10 mouse cellular contexts compared by ENCODE assay signal in the genomic region with DNA sequence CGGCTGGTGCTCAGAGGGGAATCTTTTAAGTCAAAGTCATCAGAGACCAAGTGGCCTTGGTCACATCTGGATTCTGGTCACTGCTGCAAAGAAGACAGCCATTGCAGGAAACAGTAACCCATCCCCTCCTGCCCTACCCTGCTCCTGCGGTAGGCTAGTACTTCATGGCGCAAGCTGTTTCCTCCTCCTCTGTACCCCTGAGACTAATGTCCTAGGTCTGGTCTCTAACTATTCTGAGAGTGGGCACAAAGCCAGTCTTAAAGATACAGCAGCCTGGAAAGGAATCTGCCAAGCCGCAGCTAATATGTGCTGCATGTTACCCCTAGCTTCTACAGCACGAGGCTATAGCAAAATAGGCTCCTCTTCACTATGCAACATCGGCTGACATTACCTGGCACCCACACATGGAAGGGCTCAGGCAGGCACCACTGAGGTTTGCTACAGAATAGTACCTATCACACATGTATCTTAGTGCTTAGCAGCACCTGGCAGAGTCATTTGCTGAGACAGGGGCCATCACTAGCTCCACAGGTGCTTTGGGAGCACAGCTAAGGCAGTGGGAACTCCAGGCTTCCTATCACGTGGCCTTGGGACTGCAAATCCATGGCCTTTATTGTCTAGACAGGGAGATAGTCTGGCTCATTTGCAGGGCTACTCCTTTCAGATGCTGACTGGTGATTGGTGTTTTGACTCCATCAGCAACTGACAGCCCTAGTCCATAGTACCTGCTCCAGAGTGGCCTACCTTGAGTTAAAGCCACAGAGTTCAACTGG. TPM values are rescaled to one million over a fixed set of nuclear protein-coding genes. Genes with fewer than 3 reads are reported as not detected.
DNase-seq lines count a peak whose midpoint lies in the region; TF ChIP-seq lines count a peak whose summit lies in the region.
"Had no signal": no experiment of that assay in that cellular context is flagged by ENCODE, and none has a peak within 500 bp of the region (broad histone marks: within the 10 kb centered on the region; RNA-seq: fewer than 3 reads in every experiment).

No protein-coding gene starts in this region.

- no peak overlapping the region for H3K27ac ChIP-seq in heart, embryonic 10.5 days
- peak overlapping the region; percentile 63 for H3K27ac ChIP-seq in small intestine, adult 2 months (ENCODE audit: insufficient read depth, low read depth, low read length)

- no peaks in the 10 kb centered on the region for H3K36me3 ChIP-seq in heart, embryonic 10.5 days
- H3K36me3 ChIP-seq in small intestine, adult 2 months (ENCODE audit: control insufficient read depth, insufficient read depth, low read length) = no peaks in the 10 kb centered on the region
- H3K36me3 ChIP-seq: liver, embryonic 15.5 days had no signal

- 63% methylated on average over 7 of the region's 7 CpGs for WGBS in heart, embryonic 10.5 days
- 67% methylated on average over 7 of the region's 7 CpGs for WGBS in small intestine, adult 2 months

- TF ChIP-seq CTCF in small intestine, adult 2 months (IDR thresholded peaks at IDR 0.05; ENCODE audit: extremely low read depth, insufficient read length, insufficient replicate concordance, low read depth, low read length) = no peak

- TF ChIP-seq POLR2A in small intestine, adult 2 months (IDR thresholded peaks at IDR 0.05; ENCODE audit: low read depth, low read length) = no peak

- no peak overlapping the region for H3K4me3 ChIP-seq in heart, embryonic 10.5 days
- H3K4me3 ChIP-seq in small intestine, adult 2 months (ENCODE audit: low read depth, low read length) = no peak overlapping the region
- H3K4me3 ChIP-seq: liver, embryonic 15.5 days had no signal

- DNase-seq in heart, adult 11 months = peak; percentile 98
- DNase-seq in heart, embryonic 10.5 days (ENCODE audit: low spot score) = no peak
- DNase-seq in spleen, postnatal 36 days (ENCODE audit: low spot score in 2 of 2) = peak; percentile 46 to 49
- DNase-seq in spleen, adult 12 weeks (ENCODE audit: low spot score) = no peak
- DNase-seq in heart, postnatal 14 days = peak; percentile 34 to 57
- DNase-seq in left cerebral cortex, postnatal 4 days = no peak
- DNase-seq in left cerebral cortex, adult 11 months (ENCODE audit: low spot score) = no peak
- DNase-seq: cerebellum, adult 8-10 months had no signal

- intact Hi-C loops in heart, postnatal 14 days (cut with DNase I) = no loop called here
- intact Hi-C loops in left cerebral cortex, postnatal 4 days (cut with DNase I) = no loop called here

- peaks cover 34% of the 10 kb centered on the region for H3K4me1 ChIP-seq in heart, embryonic 10.5 days
- H3K4me1 ChIP-seq in small intestine, adult 2 months (ENCODE audit: control insufficient read depth, insufficient read depth, insufficient read length, low read length) = peaks cover 18% of the 10 kb centered on the region

- no peaks in the 10 kb centered on the region for H3K27me3 ChIP-seq in heart, embryonic 10.5 days (ENCODE audit: insufficient read depth, poor library complexity, severe bottlenecking)
- no peaks in the 10 kb centered on the region for H3K27me3 ChIP-seq in small intestine, adult 2 months (ENCODE audit: control insufficient read depth, insufficient read depth, low read length)
- H3K27me3 ChIP-seq: liver, embryonic 15.5 days had no signal

- H3K9me3 ChIP-seq in heart, embryonic 10.5 days = no peaks in the 10 kb centered on the region
- H3K9me3 ChIP-seq: liver, embryonic 15.5 days had no signal

RNA-seq across cellular contexts. Expression of a gene that starts 13.7 kb away (rescaled TPM):
- polyA plus RNA-seq in heart, embryonic 10.5 days (2016; fragmentation: Nextera tagmentation; extraction: Ambion mirVana) = 10.9 and 11.9 TPM in 2 replicates
- total RNA-seq in heart, postnatal 14 days (2021) = 10 to 100 TPM; 15.9 to 16.9 TPM
- 3.7 and 4.2 TPM in 2 replicates for polyA plus RNA-seq in small intestine, adult 2 months (2012; rRNA removed)
- total RNA-seq in left cerebral cortex, postnatal 4 days (2021) = 10 to 100 TPM; 88.1 to 88.4 TPM

Comparison
In these comparisons a context has a peak if more than half of its experiments do, and no peak if none do; other contexts are left out.
1. DNase-seq: peak in heart, adult 11 months (single experiment), spleen, postnatal 36 days (2 of 2) and heart, postnatal 14 days (2 of 2); none in heart, embryonic 10.5 days (single experiment), spleen, adult 12 weeks (single experiment), left cerebral cortex, postnatal 4 days (single experiment) and left cerebral cortex, adult 11 months (single experiment).
2. RNA of a gene that starts 13.7 kb away (total RNA-seq): 88.1 to 88.4 TPM in left cerebral cortex, postnatal 4 days; 15.9 to 16.9 TPM in heart, postnatal 14 days; every median in the first group is over 4 times any median in the second.